Mouse (Mus musculus) CH12.LX (cell line): ENCODE results near the gene Blnk. TPM values are rescaled to one million over a fixed set of nuclear protein-coding genes. Genes with fewer than 3 reads are reported as not detected.

ENCODE experiments used
- DNase-seq: peaks from one replicate; pipeline ENCODE4 v3.0.0-alpha.2; 2013; ENCODE audit errors: extremely low read depth
- H3K27ac ChIP-seq: 2 replicates; pipeline ENCODE4 v1.5.1; 2012; ENCODE audit warnings: low read depth, mild to moderate bottlenecking, control low read depth, moderate library complexity; ENCODE audit not compliant: insufficient read depth
- H3K27me3 ChIP-seq: replicated peaks from 2 replicates; pipeline ENCODE3; 2012; ENCODE audit warnings: inconsistent platforms
- H3K36me3 ChIP-seq, 2 experiments: replicated peaks in 1 of 2; 2 replicates each; pipeline versions ENCODE3 to v1.6.1; 2012; ENCODE audit warnings: inconsistent platforms in 1 of 2, low read length in 1 of 2, mild to moderate bottlenecking in 1 of 2, mixed read lengths in 1 of 2, moderate library complexity in 1 of 2; ENCODE audit not compliant: control insufficient read depth in 1 of 2, insufficient read depth in 1 of 2
- H3K4me1 ChIP-seq, 2 experiments: 2 replicates each; pipeline ENCODE4 v1.6.1; 2012; ENCODE audit warnings: inconsistent platforms in 1 of 2, moderate library complexity in 1 of 2; ENCODE audit not compliant: insufficient read depth in 2 of 2, control insufficient read depth in 1 of 2
- H3K4me2 ChIP-seq: 2 replicates; pipeline ENCODE4 v1.6.1; 2012; ENCODE audit warnings: low read depth, mild to moderate bottlenecking, control low read depth; ENCODE audit not compliant: poor library complexity, insufficient read depth, severe bottlenecking
- H3K4me3 ChIP-seq, 3 experiments: fragments of 150-350 bp in 1 of 3; sonication (generic) in 1 of 3; replicated peaks in 1 of 3; 2 replicates each; pipeline versions ENCODE3 to v1.5.1; 2011 to 2012; ENCODE audit warnings: low read depth in 2 of 3, low read length in 2 of 3, mild to moderate bottlenecking in 2 of 3, moderate library complexity in 2 of 3, control low read depth in 1 of 3, improper control_type of control experiment in 1 of 3, inconsistent platforms in 1 of 3, mixed read lengths in 1 of 3; ENCODE audit not compliant: poor library complexity in 1 of 3
- H3K79me2 ChIP-seq: replicated peaks from 2 replicates; pipeline ENCODE4 v1.6.1; 2012; ENCODE audit warnings: mild to moderate bottlenecking, moderate library complexity; ENCODE audit not compliant: control insufficient read depth, poor library complexity, insufficient read depth, severe bottlenecking; ENCODE audit errors: extremely low read depth
- H3K9ac ChIP-seq: 2 replicates; pipeline ENCODE4 v1.6.1; 2012; ENCODE audit warnings: low read depth, mild to moderate bottlenecking, control low read depth, moderate library complexity; ENCODE audit not compliant: insufficient read depth
- H3K9me3 ChIP-seq: replicated peaks from 2 replicates; pipeline ENCODE3; 2012; ENCODE audit warnings: low read length, inconsistent platforms, mixed read lengths
- BHLHE40 ChIP-seq: IDR thresholded peaks from 2 replicates; pipeline ENCODE4 v1.6.1; 2011; ENCODE audit warnings: mild to moderate bottlenecking, low read depth, low read length, improper control_type of control experiment
- E2F4 ChIP-seq: IDR thresholded peaks from 2 replicates; pipeline ENCODE4 v1.6.1; 2011; ENCODE audit warnings: low read depth, low read length, improper control_type of control experiment; ENCODE audit not compliant: insufficient replicate concordance
- ELF1 ChIP-seq: IDR thresholded peaks from 2 replicates; pipeline ENCODE4 v1.6.1; 2014; ENCODE audit warnings: low read depth, mild to moderate bottlenecking, inconsistent platforms, low read length, improper control_type of control experiment
- EP300 ChIP-seq: IDR thresholded peaks from 2 replicates; pipeline ENCODE4 v1.6.1; 2011; ENCODE audit warnings: low read length, improper control_type of control experiment
- MAFK ChIP-seq: IDR thresholded peaks from 2 replicates; pipeline ENCODE4 v1.6.1; 2011; ENCODE audit warnings: low read length, improper control_type of control experiment; ENCODE audit not compliant: insufficient replicate concordance
- MAX ChIP-seq: IDR thresholded peaks from 2 replicates; pipeline ENCODE4 v1.6.1; 2011; ENCODE audit warnings: low read length, improper control_type of control experiment
- MAZ ChIP-seq: IDR thresholded peaks from 2 replicates; pipeline ENCODE4 v1.6.1; 2012; ENCODE audit warnings: low read depth, mild to moderate bottlenecking, inconsistent platforms, low read length, improper control_type of control experiment, moderate library complexity
- MYC ChIP-seq: IDR thresholded peaks from 2 replicates; pipeline ENCODE4 v1.6.1; 2011; ENCODE audit warnings: low read depth, mild to moderate bottlenecking, improper control_type of control experiment, low read length
- NELFE ChIP-seq: IDR thresholded peaks from 2 replicates; pipeline ENCODE4 v1.6.1; 2011; ENCODE audit warnings: low read depth, low read length, improper control_type of control experiment
- NRF1 ChIP-seq: IDR thresholded peaks from 2 replicates; pipeline ENCODE4 v1.6.1; 2014; ENCODE audit warnings: low read depth, mild to moderate bottlenecking, inconsistent platforms, low read length, improper control_type of control experiment, moderate library complexity
- POLR2A ChIP-seq: IDR thresholded peaks from 2 replicates; pipeline ENCODE4 v1.6.1; 2011; ENCODE audit warnings: low read depth, mild to moderate bottlenecking, improper control_type of control experiment, low read length
- RCOR1 ChIP-seq: conservative IDR thresholded peaks from 2 replicates; pipeline ENCODE4 v1.6.1; 2012; ENCODE audit warnings: low read depth, mild to moderate bottlenecking, inconsistent platforms, low read length, improper control_type of control experiment
- SMC3 ChIP-seq: IDR thresholded peaks from 2 replicates; pipeline ENCODE4 v1.6.1; 2011; ENCODE audit warnings: low read depth, low read length, improper control_type of control experiment
- TBP ChIP-seq: conservative IDR thresholded peaks from 2 replicates; pipeline ENCODE4 v1.6.1; 2011; ENCODE audit warnings: low read depth, low read length, improper control_type of control experiment
- TCF12 ChIP-seq: IDR thresholded peaks from 2 replicates; pipeline ENCODE4 v1.6.1; 2014; ENCODE audit warnings: low read depth, mild to moderate bottlenecking, inconsistent platforms, low read length, improper control_type of control experiment
- USF1 ChIP-seq: IDR thresholded peaks from 2 replicates; pipeline ENCODE4 v1.6.1; 2014; ENCODE audit warnings: low read depth, mild to moderate bottlenecking, inconsistent platforms, low read length, improper control_type of control experiment
- ZKSCAN1 ChIP-seq: IDR thresholded peaks from 2 replicates; pipeline ENCODE4 v1.6.1; 2012; ENCODE audit warnings: low read depth, inconsistent platforms, low read length, improper control_type of control experiment, borderline replicate concordance
- ZMIZ1 ChIP-seq: IDR thresholded peaks from 2 replicates; pipeline ENCODE4 v1.6.1; 2012; ENCODE audit warnings: low read depth, mild to moderate bottlenecking, inconsistent platforms, low read length, improper control_type of control experiment
- dilution Hi-C: fragments of 300-500 bp; cut with MboI; formaldehyde crosslinking; loops from 2 replicates; pipeline ENCODE4 v1.14.3; 2020; ENCODE audit warnings: low sequenced_read_pairs; ENCODE audit not compliant: extremely low pct_unique_long_range_greater_than_20kb, extremely low pct_ligation_motif_present
- in situ Hi-C: fragments of 300-500 bp; cut with MboI; formaldehyde crosslinking; loops from 3 replicates; pipeline ENCODE4 v1.14.3; 2019; ENCODE audit warnings: low sequenced_read_pairs, low pct_ligation_motif_present, low pct_unique_long_range_greater_than_20kb, mixed read lengths
- polyA plus RNA-seq: library from polyadenylated mRNA; unstranded; fragments of >175 nt; gene quantifications from 2 replicates; pipeline ENCODE4 v1.2.1, GENCODE M21; 2012; ENCODE audit warnings: low read depth; ENCODE audit not compliant: insufficient read length
- total RNA-seq, 2 experiments: library from RNA; depleted of rRNA; stranded (reverse); fragments of 300-350 nt in 1 of 2; fragments of >200 nt in 1 of 2; gene quantifications; 2 replicates each; pipeline ENCODE4 v1.2.3; 2012 to 2014

Gene Blnk
- total and polyA plus RNA-seq, 3 experiments: 86.8 to 284 (median 101) TPM

- H3K4me3 ChIP-seq: no peak overlapping the region
- TF ChIP-seq NRF1 (no peak), POLR2A (no peak), ZKSCAN1 (no peak), EP300 (no peak), MYC (no peak), MAZ (no peak), TCF12 (no peak), SMC3 (no peak), NELFE (no peak), MAFK (no peak), TBP (no peak), USF1 (no peak), MAX (no peak), E2F4 (no peak), ELF1 (no peak), RCOR1 (no peak), BHLHE40 (no peak), ZMIZ1 (no peak)
- H3K9ac ChIP-seq: no peak overlapping the region
- in situ Hi-C loops: no loop called here
- no peaks in the 10 kb centered on the region for H3K27me3 ChIP-seq
- H3K9me3 ChIP-seq: no peaks in the 10 kb centered on the region
- no peak overlapping the region for H3K27ac ChIP-seq
- peaks cover 0 to under 1% of the 10 kb centered on the region in 2 experiments; a peak in 1 of 4 replicates for H3K4me1 ChIP-seq
- no peaks in the 10 kb centered on the region for H3K79me2 ChIP-seq
- no peak for DNase-seq
- dilution Hi-C loops: no loop called here
- H3K36me3 ChIP-seq: no peaks in the 10 kb centered on the region
- H3K4me2 ChIP-seq: no peak overlapping the region
These were observed 105.4 kb downstream of the Blnk start for GRCm38 (mm10) chr19:40888887-40889286.

- H3K9ac ChIP-seq: no peak overlapping the region
- H3K79me2 ChIP-seq: no peaks in the 10 kb centered on the region
- H3K4me2 ChIP-seq: no peak overlapping the region
- DNase-seq: no peak
- dilution Hi-C loops: no loop called here
- H3K36me3 ChIP-seq: no peaks in the 10 kb centered on the region
- in situ Hi-C loops: no loop called here
- no peak overlapping the region for H3K4me3 ChIP-seq
- no peak for TF ChIP-seq TCF12
- TF ChIP-seq POLR2A: no peak
- TF ChIP-seq USF1: no peak
- no peaks in the 10 kb centered on the region for H3K27me3 ChIP-seq
- no peaks in the 10 kb centered on the region for H3K9me3 ChIP-seq
- no peaks in the 10 kb centered on the region for H3K4me1 ChIP-seq
- H3K27ac ChIP-seq: no peak overlapping the region
These were observed 112.6 kb downstream of the Blnk start for GRCm38 (mm10) chr19:40881700-40882099.

Other genes with a start within 250 kb of the Blnk start
- not detected in 2 replicates for gene Cc2d2b, start 245.8 kb downstream of the Blnk start, total RNA-seq (2012; rRNA removed)
- gene Cc2d2b, start 245.8 kb downstream of the Blnk start, total RNA-seq (2014; rRNA removed): not detected in 2 replicates
- gene Cc2d2b, start 245.8 kb downstream of the Blnk start, polyA plus RNA-seq: not detected in 2 replicates
- gene Ccnj, start 163.3 kb downstream of the Blnk start, total RNA-seq (2012; rRNA removed): 4.2 and 4.3 TPM in 2 replicates
- 4.2 and 4.7 TPM in 2 replicates for gene Ccnj, start 163.3 kb downstream of the Blnk start, total RNA-seq (2014; rRNA removed)
- 7.5 and 8.6 TPM in 2 replicates for gene Ccnj, start 163.3 kb downstream of the Blnk start, polyA plus RNA-seq
- gene Zfp518a, start 99.8 kb downstream of the Blnk start, total RNA-seq (2012; rRNA removed): 5.4 and 5.9 TPM in 2 replicates
- gene Zfp518a, start 99.8 kb downstream of the Blnk start, total RNA-seq (2014; rRNA removed): 19.7 and 23.4 TPM in 2 replicates
- gene Zfp518a, start 99.8 kb downstream of the Blnk start, polyA plus RNA-seq: 10.0 and 11.6 TPM in 2 replicates
- gene Dntt, start 34.7 kb upstream of the Blnk start, total RNA-seq (2012; rRNA removed): 0.13 TPM in 1 of 2 replicates, not detected in the other
- not detected in 2 replicates for gene Dntt, start 34.7 kb upstream of the Blnk start, total RNA-seq (2014; rRNA removed)
- gene Dntt, start 34.7 kb upstream of the Blnk start, polyA plus RNA-seq: not detected in 2 replicates
- gene Opalin, start 82.6 kb upstream of the Blnk start, total RNA-seq (2012; rRNA removed): not detected in 2 replicates
- gene Opalin, start 82.6 kb upstream of the Blnk start, total RNA-seq (2014; rRNA removed): not detected in 2 replicates
- not detected in 2 replicates for gene Opalin, start 82.6 kb upstream of the Blnk start, polyA plus RNA-seq
- gene Tll2, start 212.3 kb upstream of the Blnk start, total RNA-seq (2012; rRNA removed): not detected in 2 replicates
- not detected in 2 replicates for gene Tll2, start 212.3 kb upstream of the Blnk start, total RNA-seq (2014; rRNA removed)
- not detected in 2 replicates for gene Tll2, start 212.3 kb upstream of the Blnk start, polyA plus RNA-seq